Mouse (Mus musculus): ENCODE measurements around the gene Ifitm3. TPM values are rescaled to one million over a fixed set of nuclear protein-coding genes. Genes with fewer than 3 reads are reported as not detected.

Gene Ifitm3
- total and polyA plus RNA-seq, 3 experiments = 115 to 274 (median 123) TPM

DNA sequence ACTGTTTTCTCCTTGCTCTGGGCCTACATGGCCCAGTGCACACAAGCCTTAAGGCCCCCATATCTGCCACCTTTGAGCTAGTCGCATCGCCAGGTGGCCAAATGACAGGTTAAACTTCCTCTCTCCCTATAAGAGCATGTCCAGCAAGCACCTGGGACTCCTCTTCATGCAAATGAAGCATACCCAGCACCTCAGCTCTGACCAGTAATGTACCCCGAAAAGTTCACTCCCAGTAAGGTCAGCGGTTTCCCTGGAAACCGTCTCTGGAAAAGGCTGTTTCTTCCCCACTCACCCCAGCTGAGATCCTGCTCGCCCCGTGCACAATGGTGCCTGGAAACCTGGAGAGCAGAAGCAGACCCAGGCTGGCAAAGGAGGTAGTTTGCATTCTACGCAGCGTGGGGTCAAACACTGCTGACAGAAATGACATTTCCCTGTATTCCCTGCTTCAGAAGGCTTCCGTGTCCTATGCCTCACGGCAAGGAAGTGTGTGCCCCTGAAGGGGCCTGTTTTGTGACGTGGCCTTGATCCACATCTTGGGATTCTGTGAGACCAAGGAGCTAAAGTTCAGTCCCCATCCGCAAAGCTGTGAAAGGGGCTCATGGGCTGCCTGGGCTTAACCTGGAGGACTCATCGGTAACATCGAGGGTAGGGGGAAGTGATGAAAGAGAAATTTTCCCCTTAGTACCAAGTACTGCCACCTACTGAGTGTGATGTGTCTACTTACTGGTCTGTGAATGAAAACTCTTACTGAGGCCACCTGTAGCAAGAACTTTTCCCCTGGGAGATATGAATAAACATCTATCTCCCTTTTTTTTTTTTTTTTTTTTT lies 9.5 kb downstream of the Ifitm3 start:
- 72% methylated on average over 15 of the region's 15 CpGs for WGBS
- TF ChIP-seq EP300 (IDR thresholded peaks at IDR 0.05; ENCODE audit: insufficient read depth, low read depth, low read length) (no peak), CTCF (IDR thresholded peaks at IDR 0.05) (no peak), POLR2A (IDR thresholded peaks at IDR 0.05; ENCODE audit: insufficient read depth, low read depth, low read length) (no peak)
- no peaks in the 10 kb centered on the region for H3K79me2 ChIP-seq (replicated peaks; ENCODE audit: control insufficient read depth, insufficient read depth, low read length)
- no peak overlapping the region for H3K27ac ChIP-seq
- no peaks in the 10 kb centered on the region for H3K4me1 ChIP-seq (ENCODE audit: control insufficient read depth, insufficient read depth, low read length)
- no peak overlapping the region for H3K9ac ChIP-seq (ENCODE audit: low read depth, low read length)
- DNase-seq = no peak
- no peak overlapping the region for H3K4me3 ChIP-seq
- no peaks in the 10 kb centered on the region for H3K36me3 ChIP-seq (ENCODE audit: control insufficient read depth, insufficient read depth, low read length)
- H3K27me3 ChIP-seq (ENCODE audit: control insufficient read depth, insufficient read depth, low read length) = peaks cover 1% of the 10 kb centered on the region; the same call in 1 of the 2 replicates
- intact Hi-C loops (cut with DNase I) = no loop called here

DNA sequence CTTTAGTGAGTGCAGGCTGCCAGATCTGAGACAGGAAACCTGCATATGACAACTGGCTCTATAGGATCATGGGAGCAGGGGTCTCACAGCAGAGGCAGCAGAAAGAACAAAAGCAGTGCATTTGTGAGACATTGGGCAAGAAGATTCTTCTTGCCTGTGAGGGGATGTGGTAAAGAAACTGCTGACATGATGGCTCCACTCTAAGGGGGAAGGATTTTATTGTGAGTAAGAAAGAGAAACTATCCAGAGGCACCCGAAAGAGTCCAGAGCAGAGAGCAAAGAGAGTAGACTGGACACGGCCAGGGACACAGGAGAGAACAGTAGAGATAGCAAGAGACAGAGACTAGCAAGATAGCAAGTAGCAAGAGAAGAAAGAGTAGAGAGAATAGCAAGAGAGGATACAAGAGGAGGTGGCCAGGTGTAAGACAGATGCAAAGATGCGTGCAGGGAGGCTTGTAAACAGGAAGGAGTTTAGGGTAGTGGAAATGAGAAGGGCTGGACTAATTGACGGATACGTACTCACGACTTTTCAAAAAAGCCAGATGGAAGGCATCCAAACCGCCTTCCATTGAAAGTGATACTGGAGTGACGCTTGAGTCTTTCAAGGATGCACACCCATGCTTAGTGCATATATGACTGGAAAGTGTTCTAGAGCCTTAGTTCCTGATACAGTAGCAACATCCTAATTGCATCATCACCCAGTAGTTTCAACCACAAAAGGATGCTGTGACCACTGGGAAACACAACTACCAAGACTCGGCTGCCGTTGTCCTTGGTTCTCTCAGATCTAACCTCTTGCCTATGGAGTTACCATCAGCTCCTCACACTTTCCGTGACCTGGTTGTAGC lies 11.5 kb downstream of the Ifitm3 start:
- WGBS = 70% methylated on average over 11 of the region's 11 CpGs
- no peak overlapping the region for H3K9ac ChIP-seq (ENCODE audit: low read depth, low read length)
- TF ChIP-seq EP300 (IDR thresholded peaks at IDR 0.05; ENCODE audit: insufficient read depth, low read depth, low read length) = no peak
- no peak for TF ChIP-seq CTCF (IDR thresholded peaks at IDR 0.05)
- no peak for TF ChIP-seq POLR2A (IDR thresholded peaks at IDR 0.05; ENCODE audit: insufficient read depth, low read depth, low read length)
- no peak for DNase-seq
- no peak overlapping the region for H3K4me3 ChIP-seq
- no peaks in the 10 kb centered on the region for H3K36me3 ChIP-seq (ENCODE audit: control insufficient read depth, insufficient read depth, low read length)
- no peak overlapping the region for H3K27ac ChIP-seq
- no peaks in the 10 kb centered on the region for H3K79me2 ChIP-seq (replicated peaks; ENCODE audit: control insufficient read depth, insufficient read depth, low read length)
- peaks cover 1% of the 10 kb centered on the region; the same call in 1 of the 2 replicates for H3K27me3 ChIP-seq (ENCODE audit: control insufficient read depth, insufficient read depth, low read length)
- H3K4me1 ChIP-seq (ENCODE audit: control insufficient read depth, insufficient read depth, low read length) = no peaks in the 10 kb centered on the region
- intact Hi-C loops (cut with DNase I) = no loop called here

DNA sequence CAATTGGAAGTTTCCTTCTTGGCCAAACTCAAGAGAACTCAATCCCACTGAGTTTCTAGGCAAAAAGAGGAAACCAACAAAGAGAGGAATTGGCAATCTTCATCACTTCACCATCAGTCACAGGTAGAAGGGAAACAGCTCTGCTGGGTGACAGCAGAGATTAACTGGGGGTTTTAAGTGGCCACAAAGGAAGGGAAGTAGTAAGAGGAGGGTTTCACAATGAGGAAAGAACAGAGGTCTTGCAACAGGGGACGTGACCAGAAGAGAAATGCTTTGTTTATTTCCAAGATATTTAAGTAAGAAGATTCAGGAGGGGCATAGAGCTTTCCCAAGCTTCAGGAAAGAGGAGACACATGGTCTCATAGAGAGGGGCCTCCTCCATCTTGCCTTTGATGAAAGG lies 12.8 kb downstream of the Ifitm3 start:
- intact Hi-C loops (cut with DNase I) = no loop called here
- Histone ChIP-seq H3K36me3 (ENCODE audit: control insufficient read depth, insufficient read depth, low read length) (no peaks in the 10 kb centered on the region), H3K79me2 (replicated peaks; ENCODE audit: control insufficient read depth, insufficient read depth, low read length) (no peaks in the 10 kb centered on the region), H3K27me3 (ENCODE audit: control insufficient read depth, insufficient read depth, low read length) (peaks cover 1% of the 10 kb centered on the region; the same call in 1 of the 2 replicates), H3K27ac (no peak overlapping the region), H3K4me1 (ENCODE audit: control insufficient read depth, insufficient read depth, low read length) (no peaks in the 10 kb centered on the region), H3K9ac (ENCODE audit: low read depth, low read length) (no peak overlapping the region), H3K4me3 (no peak overlapping the region)
- DNase-seq = no peak
- WGBS = 34% methylated on average over 1 of the region's 1 CpGs
- no peak for TF ChIP-seq CTCF (IDR thresholded peaks at IDR 0.05)
- TF ChIP-seq EP300 (IDR thresholded peaks at IDR 0.05; ENCODE audit: insufficient read depth, low read depth, low read length) = no peak
- TF ChIP-seq POLR2A (IDR thresholded peaks at IDR 0.05; ENCODE audit: insufficient read depth, low read depth, low read length) = no peak

DNA sequence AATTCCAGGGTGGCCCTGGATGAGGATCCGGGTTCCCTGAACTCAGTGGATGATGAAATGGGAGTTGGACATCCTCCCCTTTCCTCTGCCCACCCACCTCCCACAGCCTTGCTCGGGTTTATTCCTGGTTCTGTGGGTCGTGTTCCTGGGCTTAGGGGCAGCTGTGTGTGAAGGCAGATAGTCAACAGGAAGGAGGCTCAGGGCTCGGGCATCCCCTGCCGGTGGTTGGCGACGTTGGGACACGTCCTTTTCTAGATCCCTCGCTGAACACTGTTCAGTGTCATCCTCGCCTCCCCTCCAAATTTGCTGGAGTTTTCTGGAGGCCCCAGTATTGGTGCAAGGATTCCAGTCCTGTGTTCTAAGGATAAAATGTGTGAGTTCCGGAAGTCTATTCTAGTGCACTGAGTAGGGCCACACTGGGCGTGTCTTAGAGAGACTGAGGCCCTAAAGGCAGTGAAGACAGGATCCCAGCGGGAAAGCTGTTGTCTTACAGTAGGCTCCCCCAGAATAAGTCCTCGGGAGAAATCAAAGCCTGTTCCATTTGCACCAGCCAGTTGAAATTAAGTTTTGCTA lies 19.4 kb downstream of the Ifitm3 start:
- Histone ChIP-seq H3K79me2 (replicated peaks; ENCODE audit: control insufficient read depth, insufficient read depth, low read length) (no peaks in the 10 kb centered on the region), H3K9ac (ENCODE audit: low read depth, low read length) (no peak overlapping the region), H3K27ac (no peak overlapping the region), H3K27me3 (ENCODE audit: control insufficient read depth, insufficient read depth, low read length) (no peaks in the 10 kb centered on the region), H3K4me3 (no peak overlapping the region), H3K4me1 (ENCODE audit: control insufficient read depth, insufficient read depth, low read length) (no peaks in the 10 kb centered on the region), H3K36me3 (ENCODE audit: control insufficient read depth, insufficient read depth, low read length) (no peaks in the 10 kb centered on the region)
- 64% methylated on average over 14 of the region's 14 CpGs for WGBS
- DNase-seq = no peak
- no peak for TF ChIP-seq EP300 (IDR thresholded peaks at IDR 0.05; ENCODE audit: insufficient read depth, low read depth, low read length)
- no peak for TF ChIP-seq CTCF (IDR thresholded peaks at IDR 0.05)
- TF ChIP-seq POLR2A (IDR thresholded peaks at IDR 0.05; ENCODE audit: insufficient read depth, low read depth, low read length) = no peak
- intact Hi-C loops (cut with DNase I) = no loop called here

DNA sequence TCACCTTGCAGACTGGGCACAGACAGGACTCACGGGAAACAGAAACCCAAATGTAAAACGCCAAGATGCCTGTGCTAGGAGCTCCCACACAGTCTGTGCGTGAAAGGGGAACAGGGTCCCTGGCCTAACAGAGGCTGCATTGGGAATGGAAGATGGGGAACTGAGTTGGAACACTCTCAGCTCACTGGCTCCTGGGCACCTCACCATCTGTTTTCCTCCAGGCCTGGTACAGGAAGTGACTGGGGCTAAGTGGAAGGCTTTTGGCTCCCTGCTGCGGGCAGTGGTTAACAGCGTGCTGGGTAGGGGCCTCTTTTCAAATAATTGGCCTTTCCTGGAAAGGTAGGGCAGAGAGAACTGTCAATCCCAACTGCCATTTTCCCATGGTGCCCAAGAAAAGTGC lies 19.9 kb downstream of the Ifitm3 start:
- Histone ChIP-seq H3K27ac (no peak overlapping the region), H3K9ac (ENCODE audit: low read depth, low read length) (no peak overlapping the region), H3K79me2 (replicated peaks; ENCODE audit: control insufficient read depth, insufficient read depth, low read length) (no peaks in the 10 kb centered on the region), H3K36me3 (ENCODE audit: control insufficient read depth, insufficient read depth, low read length) (no peaks in the 10 kb centered on the region), H3K27me3 (ENCODE audit: control insufficient read depth, insufficient read depth, low read length) (no peaks in the 10 kb centered on the region), H3K4me1 (ENCODE audit: control insufficient read depth, insufficient read depth, low read length) (no peaks in the 10 kb centered on the region), H3K4me3 (no peak overlapping the region)
- no peak for DNase-seq
- WGBS = 64% methylated on average over 5 of the region's 5 CpGs
- TF ChIP-seq EP300 (IDR thresholded peaks at IDR 0.05; ENCODE audit: insufficient read depth, low read depth, low read length) (no peak), CTCF (IDR thresholded peaks at IDR 0.05) (no peak)
- intact Hi-C loops (cut with DNase I) = no loop called here

Measured in heart, adult 2 months (tissue).